Mouse (Mus musculus): ENCODE data around the gene Il10ra.

DNA sequence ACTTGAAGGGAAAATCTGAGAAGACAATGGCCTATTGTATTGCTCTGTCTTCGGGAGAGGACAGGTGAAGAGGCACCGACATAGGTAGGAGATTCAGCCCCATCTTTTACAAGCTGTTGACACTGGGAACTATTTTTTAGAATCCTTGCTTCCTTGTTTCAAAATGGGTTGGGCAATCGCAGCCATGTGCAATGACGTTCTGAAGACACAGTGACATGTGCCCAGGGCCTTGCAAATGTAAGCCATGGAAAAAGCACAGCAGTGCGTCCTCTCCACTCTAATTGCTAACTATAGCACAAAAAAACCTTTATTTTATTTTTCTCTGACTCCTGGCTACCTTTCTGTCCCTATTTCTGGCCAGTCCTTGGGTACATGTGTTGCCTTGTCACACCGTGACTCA is 42.9 kb upstream of the Il10ra start:
- TF ChIP-seq POLR2A (IDR thresholded peaks at IDR 0.05; ENCODE audit: borderline replicate concordance, low read depth, low read length) (no peak), CTCF (IDR thresholded peaks at IDR 0.05; ENCODE audit: low read depth, low read length) (no peak)
